Comparison of ENCODE assay signal across 6 mouse cellular contexts in genomic region chr12:33062379-33062778, GRCm38 (mm10). TPM values are rescaled to one million over a fixed set of nuclear protein-coding genes. Genes with fewer than 3 reads are reported as not detected.
"Had no signal": no experiment of that assay in that cellular context is flagged by ENCODE, and none has a peak within 500 bp of the region (broad histone marks: within the 10 kb centered on the region; RNA-seq: fewer than 3 reads in every experiment).

No protein-coding gene starts in this region.

RNA-seq across cellular contexts. Expression of gene Cdhr3, which starts 30.3 kb away (rescaled TPM):
- total RNA-seq: megakaryocyte-erythroid progenitor cell, adult 5-6 weeks had no signal
- polyA plus RNA-seq: large intestine, adult 2 months; limb, embryonic 10.5 days; liver, embryonic 12.5 days; liver, embryonic 16.5 days; urinary bladder, adult 2 months had no signal
